Mouse (Mus musculus): Measurements from ENCODE around the gene Hibch.
"Not testable (repeated sequence)": the region's sequence is repeated elsewhere in the genome, so short reads cannot be mapped to it uniquely, and the experiment has no call there.

Hibch gene

GRCm38 (mm10) chr1:52909783-52910182, 65.1 kb downstream of the Hibch start:
- no peak for DNase-seq

- DNase-seq, result no peak
Observed at GRCm38 (mm10) chr1:52916655-52917054, 71.9 kb downstream of the Hibch start.

GRCm38 (mm10) chr1:52918897-52919296, 74.2 kb downstream of the Hibch start:
- not testable (repeated sequence) for DNase-seq

- DNase-seq, result not testable (repeated sequence)
Observed at GRCm38 (mm10) chr1:52924482-52924881, 79.8 kb downstream of the Hibch start.

GRCm38 (mm10) chr1:52934494-52934893, 89.8 kb downstream of the Hibch start:
- no peak for DNase-seq

GRCm38 (mm10) chr1:52939021-52939420, 94.3 kb downstream of the Hibch start:
- DNase-seq, result no peak

GRCm38 (mm10) chr1:52947895-52948294, 103.2 kb downstream of the Hibch start:
- no peak for DNase-seq

GRCm38 (mm10) chr1:52951146-52951868, 106.6 kb downstream of the Hibch start:
- DNase-seq, result peak in 1 of 2 experiments; percentile 17

- DNase-seq, result no peak
Observed at GRCm38 (mm10) chr1:52952143-52952542, 107.4 kb downstream of the Hibch start.

GRCm38 (mm10) chr1:52952551-52953397, 108.0 kb downstream of the Hibch start:
- DNase-seq, result peak; percentile 36 to 60

GRCm38 (mm10) chr1:52953548-52953947, 108.8 kb downstream of the Hibch start:
- no peak for DNase-seq

- no peak for DNase-seq
Observed at GRCm38 (mm10) chr1:52954456-52954855, 109.7 kb downstream of the Hibch start.

- peak; percentile 73 to 74 for DNase-seq
Observed at GRCm38 (mm10) chr1:52955102-52955501, 110.4 kb downstream of the Hibch start.

- no peak for DNase-seq
Observed at GRCm38 (mm10) chr1:52956746-52957145, 112.0 kb downstream of the Hibch start.

GRCm38 (mm10) chr1:52960191-52960590, 115.5 kb downstream of the Hibch start:
- no peak for DNase-seq

GRCm38 (mm10) chr1:52963097-52963496, 118.4 kb downstream of the Hibch start:
- no peak for DNase-seq

GRCm38 (mm10) chr1:52964581-52964980, 119.9 kb downstream of the Hibch start:
- DNase-seq, result no peak
